Mouse (Mus musculus): ENCODE measurements around the gene Pink1. TPM values are rescaled to one million over a fixed set of nuclear protein-coding genes. Genes with fewer than 3 reads are reported as not detected.
"Not testable (repeated sequence)": the region's sequence is repeated elsewhere in the genome, so short reads cannot be mapped to it uniquely, and the experiment has no call there.

Pink1 gene
- total RNA-seq, 2 experiments from 2014 or later: 20.1 to 24.7 TPM

- ATAC-seq (replicated peaks; ENCODE audit: poor library complexity): no peak
Observed at GRCm38 (mm10) chr4:138342778-138343177, 16.7 kb upstream of the Pink1 start.

GRCm38 (mm10) chr4:138342048-138342447 is 15.9 kb upstream of the Pink1 start:
- no peak for ATAC-seq (replicated peaks; ENCODE audit: poor library complexity)

- ATAC-seq (replicated peaks; ENCODE audit: poor library complexity): no peak
Observed at GRCm38 (mm10) chr4:138341393-138341792, 15.3 kb upstream of the Pink1 start.

GRCm38 (mm10) chr4:138339963-138340362 is 13.9 kb upstream of the Pink1 start:
- ATAC-seq (replicated peaks; ENCODE audit: poor library complexity): peak; percentile 69

- ATAC-seq (replicated peaks; ENCODE audit: poor library complexity): no peak
Observed at GRCm38 (mm10) chr4:138337341-138337740, 11.2 kb upstream of the Pink1 start.

- ATAC-seq (replicated peaks; ENCODE audit: poor library complexity): no peak
Observed at GRCm38 (mm10) chr4:138336876-138337275, 10.8 kb upstream of the Pink1 start.

GRCm38 (mm10) chr4:138335648-138336047 is 9.5 kb upstream of the Pink1 start:
- no peak for ATAC-seq (replicated peaks; ENCODE audit: poor library complexity)

GRCm38 (mm10) chr4:138335036-138335435 is 8.9 kb upstream of the Pink1 start:
- no peak for ATAC-seq (replicated peaks; ENCODE audit: poor library complexity)

GRCm38 (mm10) chr4:138333135-138333534 is 7.0 kb upstream of the Pink1 start:
- no peak for ATAC-seq (replicated peaks; ENCODE audit: poor library complexity)

GRCm38 (mm10) chr4:138331647-138332046 is 5.5 kb upstream of the Pink1 start:
- ATAC-seq (replicated peaks; ENCODE audit: poor library complexity): no peak

- ATAC-seq (replicated peaks; ENCODE audit: poor library complexity): no peak
Observed at GRCm38 (mm10) chr4:138330264-138330671, 4.2 kb upstream of the Pink1 start.

GRCm38 (mm10) chr4:138327891-138328470 is 1.9 kb upstream of the Pink1 start:
- 0 out of 2 replicates have a peak, but pooled peaks have one; percentile 3 for ATAC-seq (replicated peaks; ENCODE audit: poor library complexity)

- ATAC-seq (replicated peaks; ENCODE audit: poor library complexity): not testable (repeated sequence)
Observed at GRCm38 (mm10) chr4:138327155-138327554, 1.0 kb upstream of the Pink1 start.

- ATAC-seq (replicated peaks; ENCODE audit: poor library complexity): peak; percentile 96
Observed at GRCm38 (mm10) chr4:138325466-138326076, 536 bp downstream of the Pink1 start.

GRCm38 (mm10) chr4:138324451-138324850 is 1.7 kb downstream of the Pink1 start:
- no peak for ATAC-seq (replicated peaks; ENCODE audit: poor library complexity)

- no peak for ATAC-seq (replicated peaks; ENCODE audit: poor library complexity)
Observed at GRCm38 (mm10) chr4:138323753-138324152, 2.4 kb downstream of the Pink1 start.

GRCm38 (mm10) chr4:138322692-138323091 is 3.4 kb downstream of the Pink1 start:
- ATAC-seq (replicated peaks; ENCODE audit: poor library complexity): no peak

GRCm38 (mm10) chr4:138321488-138321887 is 4.6 kb downstream of the Pink1 start:
- ATAC-seq (replicated peaks; ENCODE audit: poor library complexity): no peak

GRCm38 (mm10) chr4:138320711-138321110 is 5.4 kb downstream of the Pink1 start:
- no peak for ATAC-seq (replicated peaks; ENCODE audit: poor library complexity)

GRCm38 (mm10) chr4:138319508-138319907 is 6.6 kb downstream of the Pink1 start:
- ATAC-seq (replicated peaks; ENCODE audit: poor library complexity): peak; percentile 90

GRCm38 (mm10) chr4:138318509-138319266 is 7.4 kb downstream of the Pink1 start:
- ATAC-seq (replicated peaks; ENCODE audit: poor library complexity): peak; percentile 76

GRCm38 (mm10) chr4:138316369-138316768 is 9.7 kb downstream of the Pink1 start:
- no peak for ATAC-seq (replicated peaks; ENCODE audit: poor library complexity)
